ENCODE assay signal across 14 mouse cellular contexts in genomic region chr14:8297889-8298293, GRCm38 (mm10). TPM values are rescaled to one million over a fixed set of nuclear protein-coding genes. Genes with fewer than 3 reads are reported as not detected.
DNase-seq lines count a peak whose midpoint lies in the region; ATAC-seq lines count a peak whose summit lies in the region.
"Had no signal": no experiment of that assay in that cellular context is flagged by ENCODE, and none has a peak within 500 bp of the region (broad histone marks: within the 10 kb centered on the region; RNA-seq: fewer than 3 reads in every experiment).

No protein-coding gene starts in this region.

- H3K9ac ChIP-seq in embryonic facial prominence, embryonic 13.5 days: no peak overlapping the region
- H3K9ac ChIP-seq in liver, embryonic 16.5 days (ENCODE audit: low read depth, low read length): no peak overlapping the region
- no peak overlapping the region for H3K9ac ChIP-seq in liver, embryonic 11.5 days (ENCODE audit: low read depth, low read length)
- no peak overlapping the region for H3K9ac ChIP-seq in embryonic facial prominence, embryonic 15.5 days

- no peak overlapping the region for H3K27ac ChIP-seq in embryonic facial prominence, embryonic 13.5 days
- no peak overlapping the region for H3K27ac ChIP-seq in embryonic facial prominence, embryonic 10.5 days (replicated peaks)
- no peak overlapping the region for H3K27ac ChIP-seq in liver, embryonic 16.5 days (ENCODE audit: low read length)
- H3K27ac ChIP-seq in liver, embryonic 11.5 days (ENCODE audit: low read depth, low read length): no peak overlapping the region
- H3K27ac ChIP-seq in embryonic facial prominence, embryonic 15.5 days (replicated peaks): no peak overlapping the region

- H3K36me3 ChIP-seq in embryonic facial prominence, embryonic 13.5 days: no peaks in the 10 kb centered on the region
- H3K36me3 ChIP-seq in embryonic facial prominence, embryonic 10.5 days (replicated peaks): no peaks in the 10 kb centered on the region
- no peaks in the 10 kb centered on the region for H3K36me3 ChIP-seq in liver, embryonic 16.5 days (ENCODE audit: control insufficient read depth, insufficient read depth)
- no peaks in the 10 kb centered on the region for H3K36me3 ChIP-seq in liver, embryonic 11.5 days (ENCODE audit: control insufficient read depth, insufficient read depth, low read length)
- H3K36me3 ChIP-seq in embryonic facial prominence, embryonic 15.5 days: no peaks in the 10 kb centered on the region

- peak; percentile 62; the same call in 1 of the 2 replicates for ATAC-seq in embryonic facial prominence, embryonic 13.5 days (ENCODE audit: insufficient number of reproducible peaks, insufficient read depth, low FRiP score, low TSS enrichment, low read depth)
- peak; percentile 79 for ATAC-seq in liver, embryonic 16.5 days (ENCODE audit: low read depth)
- ATAC-seq in liver, embryonic 11.5 days (replicated peaks; ENCODE audit: low FRiP score): no peak
- ATAC-seq in embryonic facial prominence, embryonic 15.5 days (ENCODE audit: insufficient number of reproducible peaks, low FRiP score, low TSS enrichment, low read depth): peak; percentile 85
- ATAC-seq: Patski had no signal

- no peaks in the 10 kb centered on the region for H3K27me3 ChIP-seq in embryonic facial prominence, embryonic 13.5 days
- peaks cover 15% of the 10 kb centered on the region for H3K27me3 ChIP-seq in embryonic facial prominence, embryonic 10.5 days (replicated peaks; ENCODE audit: low read depth, poor library complexity, severe bottlenecking)
- no peaks in the 10 kb centered on the region for H3K27me3 ChIP-seq in liver, embryonic 16.5 days (ENCODE audit: control insufficient read depth, insufficient read depth, low read depth, low read length)
- no peaks in the 10 kb centered on the region; the same call in 1 of the 2 replicates for H3K27me3 ChIP-seq in liver, embryonic 11.5 days (replicated peaks; ENCODE audit: control insufficient read depth, insufficient read depth, low read length)
- H3K27me3 ChIP-seq in embryonic facial prominence, embryonic 15.5 days: no peaks in the 10 kb centered on the region; the same call in 1 of the 2 replicates
- H3K27me3 ChIP-seq: Patski had no signal

- WGBS in embryonic facial prominence, embryonic 13.5 days: 60% methylated on average over 5 of the region's 5 CpGs
- WGBS in embryonic facial prominence, embryonic 10.5 days: 82% methylated on average over 5 of the region's 5 CpGs
- WGBS in liver, embryonic 16.5 days (ENCODE audit: insufficient replicate concordance): 55% methylated on average over 5 of the region's 5 CpGs
- WGBS in liver, embryonic 11.5 days: 75% methylated on average over 5 of the region's 5 CpGs
- 48% methylated on average over 5 of the region's 5 CpGs for WGBS in embryonic facial prominence, embryonic 15.5 days

- no peaks in the 10 kb centered on the region for H3K9me3 ChIP-seq in embryonic facial prominence, embryonic 13.5 days
- H3K9me3 ChIP-seq in embryonic facial prominence, embryonic 10.5 days: no peaks in the 10 kb centered on the region
- no peaks in the 10 kb centered on the region for H3K9me3 ChIP-seq in liver, embryonic 16.5 days (replicated peaks; ENCODE audit: control insufficient read depth, low read length)
- no peaks in the 10 kb centered on the region for H3K9me3 ChIP-seq in liver, embryonic 11.5 days (ENCODE audit: control insufficient read depth, low read length)
- no peaks in the 10 kb centered on the region for H3K9me3 ChIP-seq in embryonic facial prominence, embryonic 15.5 days (replicated peaks)
- H3K9me3 ChIP-seq: megakaryocyte, embryonic 14.5 days had no signal

- H3K4me3 ChIP-seq in embryonic facial prominence, embryonic 13.5 days: no peak overlapping the region
- no peak overlapping the region for H3K4me3 ChIP-seq in embryonic facial prominence, embryonic 10.5 days
- no peak overlapping the region for H3K4me3 ChIP-seq in liver, embryonic 16.5 days (ENCODE audit: low read depth, low read length)
- H3K4me3 ChIP-seq in liver, embryonic 11.5 days (ENCODE audit: low read depth, low read length): no peak overlapping the region
- no peak overlapping the region for H3K4me3 ChIP-seq in embryonic facial prominence, embryonic 15.5 days (replicated peaks)
- H3K4me3 ChIP-seq: erythroblast, embryonic 14.5 days; megakaryocyte, embryonic 14.5 days had no signal

- DNase-seq in embryonic facial prominence, embryonic 10.5 days (ENCODE audit: low spot score): no peak
- no peak for DNase-seq in liver, embryonic 11.5 days (ENCODE audit: low spot score)
- peak; percentile 56 for DNase-seq in lung, postnatal 14 days
- DNase-seq in spleen, adult 12 weeks (ENCODE audit: low spot score): no peak
- DNase-seq in layer of hippocampus, adult 9-10 months (ENCODE audit: low spot score): no peak
- DNase-seq: cerebellum, adult 9-10 months; gastrocnemius, postnatal 10 days had no signal

- no peak overlapping the region for H3K4me2 ChIP-seq in embryonic facial prominence, embryonic 13.5 days
- no peak overlapping the region for H3K4me2 ChIP-seq in liver, embryonic 16.5 days (ENCODE audit: low read depth, low read length)
- no peak overlapping the region for H3K4me2 ChIP-seq in liver, embryonic 11.5 days
- H3K4me2 ChIP-seq in embryonic facial prominence, embryonic 15.5 days (replicated peaks): no peak overlapping the region

- H3K4me1 ChIP-seq in embryonic facial prominence, embryonic 13.5 days: no peaks in the 10 kb centered on the region
- H3K4me1 ChIP-seq in embryonic facial prominence, embryonic 10.5 days: peaks cover 11% of the 10 kb centered on the region
- H3K4me1 ChIP-seq in liver, embryonic 16.5 days (ENCODE audit: control insufficient read depth, low read depth, low read length): no peaks in the 10 kb centered on the region; the same call in 1 of the 2 replicates
- no peaks in the 10 kb centered on the region for H3K4me1 ChIP-seq in liver, embryonic 11.5 days (replicated peaks; ENCODE audit: control insufficient read depth, insufficient read depth, low read length)
- 0 out of 2 replicates have a peak, but pooled peaks cover 7% of the 10 kb centered on the region for H3K4me1 ChIP-seq in embryonic facial prominence, embryonic 15.5 days
- H3K4me1 ChIP-seq: megakaryocyte, embryonic 14.5 days had no signal

RNA-seq across cellular contexts. Expression of gene Fam107a, which starts 19.9 kb away (rescaled TPM):
- 1.0 and 2.3 TPM in 2 replicates for polyA plus RNA-seq in embryonic facial prominence, embryonic 13.5 days (2015; fragmentation: Nextera tagmentation; extraction: Ambion mirVana)
- polyA plus RNA-seq in embryonic facial prominence, embryonic 10.5 days (2016; fragmentation: Nextera tagmentation; extraction: Ambion mirVana): 1.1 and 1.6 TPM in 2 replicates
- polyA plus RNA-seq in liver, embryonic 16.5 days (2015; fragmentation: Nextera tagmentation; extraction: Ambion mirVana): 0.02 and 0.05 TPM in 2 replicates
- polyA plus RNA-seq in liver, embryonic 11.5 days (2014; fragmentation: Nextera tagmentation; extraction: Ambion mirVana): 0.08 and 0.53 TPM in 2 replicates
- polyA plus RNA-seq in embryonic facial prominence, embryonic 15.5 days (2015; fragmentation: Nextera tagmentation; extraction: Ambion mirVana): 2.5 and 2.9 TPM in 2 replicates
- polyA plus RNA-seq: erythroblast, embryonic 14.5 days had no signal

RNA-seq across cellular contexts. Expression of gene Acox2, which starts 38.7 kb away (rescaled TPM):
- 0.80 TPM in 1 of 2 replicates, not detected in the other for polyA plus RNA-seq in embryonic facial prominence, embryonic 13.5 days (2015; fragmentation: Nextera tagmentation; extraction: Ambion mirVana)
- not detected in 2 replicates for polyA plus RNA-seq in embryonic facial prominence, embryonic 10.5 days (2016; fragmentation: Nextera tagmentation; extraction: Ambion mirVana)
- polyA plus RNA-seq in liver, embryonic 16.5 days (2015; fragmentation: Nextera tagmentation; extraction: Ambion mirVana): 63.5 and 74.1 TPM in 2 replicates
- 1.0 and 1.2 TPM in 2 replicates for polyA plus RNA-seq in liver, embryonic 11.5 days (2014; fragmentation: Nextera tagmentation; extraction: Ambion mirVana)
- polyA plus RNA-seq in embryonic facial prominence, embryonic 15.5 days (2015; fragmentation: Nextera tagmentation; extraction: Ambion mirVana): 1.7 and 3.7 TPM in 2 replicates
- polyA plus RNA-seq: erythroblast, embryonic 14.5 days; kidney, embryonic 14.5 days had no signal

Comparison
In these comparisons a context has a peak if more than half of its experiments do, and no peak if none do; other contexts are left out.
1. RNA of gene Acox2, which starts 38.7 kb away (polyA plus RNA-seq): 63.5 to 74.1 TPM in liver, embryonic 16.5 days; 1.7 to 3.7 TPM in embryonic facial prominence, embryonic 15.5 days, 1.0 to 1.2 TPM in liver, embryonic 11.5 days, not detected in embryonic facial prominence, embryonic 10.5 days and 0.80 TPM in embryonic facial prominence, embryonic 13.5 days; every median in the first group is over 10 times any median in the second.